Mouse (Mus musculus) limb, embryonic 10.5 days (tissue): ENCODE measurements at regions not wholly inside any gene's neighbourhood (a gene's known extent, or its start where the extent isn't known, plus 50 kb on each side); places are given as distances from the start of the nearest gene placed in this dataset.
A peak's percentile ranks its signal among the peaks of the same experiment; 100 is the strongest.

ENCODE experiments used
- DNase-seq: peaks from one replicate; pipeline ENCODE4 v3.0.0-alpha.2; 2017; ENCODE audit warnings: low spot score
- H3K27ac ChIP-seq: fragments of 300-500 bp; sonication (generic); 2 replicates; pipeline ENCODE4 v1.5.1; 2016; ENCODE audit warnings: mild to moderate bottlenecking
- H3K27me3 ChIP-seq: fragments of 300-500 bp; sonication (generic); 2 replicates; pipeline ENCODE4 v1.6.1; 2016; ENCODE audit warnings: low read depth, mild to moderate bottlenecking; ENCODE audit not compliant: poor library complexity, severe bottlenecking
- H3K36me3 ChIP-seq: fragments of 300-500 bp; sonication (generic); 2 replicates; pipeline ENCODE4 v1.6.1; 2016; ENCODE audit warnings: mild to moderate bottlenecking, moderate library complexity
- H3K4me1 ChIP-seq: fragments of 300-500 bp; sonication (generic); 2 replicates; pipeline ENCODE4 v1.6.1; 2016
- H3K4me3 ChIP-seq: fragments of 300-500 bp; sonication (generic); 2 replicates; pipeline ENCODE4 v1.5.1; 2016; ENCODE audit warnings: mild to moderate bottlenecking, moderate library complexity
- H3K9me3 ChIP-seq: fragments of 300-500 bp; sonication (generic); replicated peaks from 2 replicates; pipeline ENCODE4 v1.6.1; 2016; ENCODE audit warnings: mild to moderate bottlenecking
- WGBS: fragments of 180-500 bp; shearing (Covaris S2); methylation state at CpG from one replicate; pipeline ENCODE4 v1.1.7; 2016; 5-methylcytosine and 5-hydroxymethylcytosine counted together

GRCm38 (mm10) chr6:100948340-100948739 lies 114.9 kb downstream of the Ppp4r2 start:
- Histone ChIP-seq H3K36me3 (no peaks in the 10 kb centered on the region), H3K27me3 (0 out of 2 replicates have a peak, but pooled peaks cover 5% of the 10 kb centered on the region), H3K4me1 (peaks cover 11% of the 10 kb centered on the region; the same call in 1 of the 2 replicates), H3K27ac (no peak overlapping the region), H3K9me3 (no peaks in the 10 kb centered on the region), H3K4me3 (no peak overlapping the region)
- 76% methylated on average over 7 of the region's 7 CpGs for WGBS
- DNase-seq: no peak

GRCm38 (mm10) chr6:100951646-100952045 lies 118.2 kb downstream of the Ppp4r2 start:
- H3K27ac ChIP-seq: no peak overlapping the region
- WGBS: 85% methylated on average over 5 of the region's 5 CpGs
- H3K4me3 ChIP-seq: no peak overlapping the region
- H3K9me3 ChIP-seq: no peaks in the 10 kb centered on the region
- no peak for DNase-seq
- peaks cover 17% of the 10 kb centered on the region for H3K4me1 ChIP-seq
- no peaks in the 10 kb centered on the region for H3K36me3 ChIP-seq
- H3K27me3 ChIP-seq: peaks cover 12% of the 10 kb centered on the region; the same call in 1 of the 2 replicates

- Histone ChIP-seq H3K4me1 (peaks cover 17% of the 10 kb centered on the region), H3K27me3 (peaks cover 12% of the 10 kb centered on the region; the same call in 1 of the 2 replicates), H3K27ac (no peak overlapping the region), H3K4me3 (no peak overlapping the region), H3K36me3 (no peaks in the 10 kb centered on the region), H3K9me3 (no peaks in the 10 kb centered on the region)
- DNase-seq: no peak
These were observed 119.0 kb downstream of the Ppp4r2 start for GRCm38 (mm10) chr6:100952470-100952869.

GRCm38 (mm10) chr6:100954563-100954962 lies 121.1 kb downstream of the Ppp4r2 start:
- Histone ChIP-seq H3K9me3 (no peaks in the 10 kb centered on the region), H3K27ac (no peak overlapping the region), H3K27me3 (peaks cover 12% of the 10 kb centered on the region; the same call in 1 of the 2 replicates), H3K36me3 (no peaks in the 10 kb centered on the region), H3K4me3 (no peak overlapping the region), H3K4me1 (peaks cover 19% of the 10 kb centered on the region)
- no peak for DNase-seq
- WGBS: 90% methylated on average over 10 of the region's 10 CpGs

- H3K27ac ChIP-seq: no peak overlapping the region
- H3K4me3 ChIP-seq: no peak overlapping the region
- WGBS: 85% methylated on average over 5 of the region's 5 CpGs
- no peaks in the 10 kb centered on the region for H3K9me3 ChIP-seq
- peaks cover 41% of the 10 kb centered on the region for H3K27me3 ChIP-seq
- DNase-seq: no peak
- peaks cover 20% of the 10 kb centered on the region for H3K4me1 ChIP-seq
- H3K36me3 ChIP-seq: no peaks in the 10 kb centered on the region
These were observed 133.1 kb downstream of the Ppp4r2 start for GRCm38 (mm10) chr6:100966481-100966880.

- Histone ChIP-seq H3K9me3 (no peaks in the 10 kb centered on the region), H3K4me3 (no peak overlapping the region), H3K36me3 (no peaks in the 10 kb centered on the region), H3K4me1 (peaks cover 31% of the 10 kb centered on the region), H3K27me3 (peaks cover 34% of the 10 kb centered on the region; the same call in 1 of the 2 replicates), H3K27ac (no peak overlapping the region)
- WGBS: 87% methylated on average over 12 of the region's 12 CpGs
- DNase-seq: no peak
These were observed 134.8 kb downstream of the Ppp4r2 start for GRCm38 (mm10) chr6:100968080-100968856.

GRCm38 (mm10) chr6:100968960-100969359 lies 135.5 kb downstream of the Ppp4r2 start:
- no peaks in the 10 kb centered on the region for H3K9me3 ChIP-seq
- no peaks in the 10 kb centered on the region for H3K36me3 ChIP-seq
- WGBS: 63% methylated on average over 1 of the region's 1 CpGs
- H3K27me3 ChIP-seq: peaks cover 30% of the 10 kb centered on the region; the same call in 1 of the 2 replicates
- no peak overlapping the region for H3K4me3 ChIP-seq
- DNase-seq: no peak
- no peak overlapping the region for H3K27ac ChIP-seq
- H3K4me1 ChIP-seq: peaks cover 37% of the 10 kb centered on the region

- WGBS: 62% methylated on average over 8 of the region's 8 CpGs
- no peak for DNase-seq
- Histone ChIP-seq H3K36me3 (no peaks in the 10 kb centered on the region), H3K4me3 (no peak overlapping the region), H3K27me3 (peaks cover 24% of the 10 kb centered on the region; the same call in 1 of the 2 replicates), H3K4me1 (peaks cover 56% of the 10 kb centered on the region), H3K27ac (peak overlapping the region; percentile 11; the same call in 1 of the 2 replicates), H3K9me3 (no peaks in the 10 kb centered on the region)
These were observed 137.5 kb downstream of the Ppp4r2 start for GRCm38 (mm10) chr6:100970810-100971447.

- H3K9me3 ChIP-seq: no peaks in the 10 kb centered on the region
- H3K4me3 ChIP-seq: no peak overlapping the region
- H3K4me1 ChIP-seq: peaks cover 62% of the 10 kb centered on the region
- H3K27ac ChIP-seq: peak overlapping the region; percentile 72; the same call in 1 of the 2 replicates
- H3K36me3 ChIP-seq: no peaks in the 10 kb centered on the region
- peaks cover 20% of the 10 kb centered on the region; the same call in 1 of the 2 replicates for H3K27me3 ChIP-seq
- DNase-seq: no peak
- WGBS: 79% methylated on average over 6 of the region's 6 CpGs
These were observed 138.1 kb downstream of the Ppp4r2 start for GRCm38 (mm10) chr6:100971462-100971955.

GRCm38 (mm10) chr6:100973366-100974090 lies 140.1 kb downstream of the Ppp4r2 start:
- no peaks in the 10 kb centered on the region for H3K9me3 ChIP-seq
- H3K27me3 ChIP-seq: peaks cover 6% of the 10 kb centered on the region; the same call in 1 of the 2 replicates
- peaks cover 77% of the 10 kb centered on the region for H3K4me1 ChIP-seq
- H3K4me3 ChIP-seq: no peak overlapping the region
- H3K36me3 ChIP-seq: no peaks in the 10 kb centered on the region
- whole genome bisulfite sequencing: 87% methylated on average over 9 of the region's 9 CpGs
- DNase-seq: no peak
- H3K27ac ChIP-seq: no peak overlapping the region

GRCm38 (mm10) chr6:100974716-100975115 lies 141.3 kb downstream of the Ppp4r2 start:
- Histone ChIP-seq H3K36me3 (no peaks in the 10 kb centered on the region), H3K27me3 (no peaks in the 10 kb centered on the region), H3K4me1 (peaks cover 77% of the 10 kb centered on the region), H3K9me3 (no peaks in the 10 kb centered on the region), H3K4me3 (no peak overlapping the region), H3K27ac (peak overlapping the region; percentile 56; the same call in 1 of the 2 replicates)
- WGBS: 91% methylated on average over 5 of the region's 5 CpGs
- no peak for DNase-seq

GRCm38 (mm10) chr6:100975835-100976234 lies 142.4 kb downstream of the Ppp4r2 start:
- WGBS: 43% methylated on average over 6 of the region's 6 CpGs
- Histone ChIP-seq H3K9me3 (no peaks in the 10 kb centered on the region), H3K36me3 (no peaks in the 10 kb centered on the region), H3K27me3 (no peaks in the 10 kb centered on the region), H3K4me3 (no peak overlapping the region), H3K27ac (peak overlapping the region; percentile 76), H3K4me1 (peaks cover 69% of the 10 kb centered on the region)
- DNase-seq: peak; percentile 76
